Mouse (Mus musculus) embryo, embryonic 10.5 days (tissue): ENCODE results near the gene Dnm2.

Experiments
- DNase-seq: peaks from one replicate; pipeline ENCODE4 v3.0.0-alpha.2; 2015; ENCODE audit warnings: low spot score

The Dnm2 gene

GRCm38 (mm10) chr9:21424631-21425555 is at the start of gene Dnm2:
Gene Dnm2, plus strand, starts transcription at chr9:21424908.
- peak; percentile 100 for DNase-seq

DNA sequence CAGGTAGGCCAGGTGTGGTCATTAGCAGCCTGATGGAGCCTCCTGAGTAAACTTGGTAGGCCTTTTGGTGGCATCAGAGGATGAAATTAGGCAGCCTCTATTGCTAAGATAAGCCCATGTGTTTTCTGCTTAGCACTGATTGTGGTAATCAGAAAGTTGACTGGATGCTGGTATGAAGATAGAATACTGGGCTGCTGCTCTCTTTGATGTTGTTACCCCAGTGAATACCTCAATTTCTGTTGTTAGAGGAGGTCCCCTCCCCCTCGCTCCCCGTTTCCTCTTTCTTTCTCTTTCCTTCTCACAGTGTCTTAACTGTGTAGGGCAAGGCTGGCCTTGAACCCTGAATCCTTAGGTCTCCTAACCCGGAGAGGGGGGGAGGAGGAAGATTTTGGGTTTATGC is 45.5 kb upstream of the Dnm2 start:
- DNase-seq, result no peak

DNA sequence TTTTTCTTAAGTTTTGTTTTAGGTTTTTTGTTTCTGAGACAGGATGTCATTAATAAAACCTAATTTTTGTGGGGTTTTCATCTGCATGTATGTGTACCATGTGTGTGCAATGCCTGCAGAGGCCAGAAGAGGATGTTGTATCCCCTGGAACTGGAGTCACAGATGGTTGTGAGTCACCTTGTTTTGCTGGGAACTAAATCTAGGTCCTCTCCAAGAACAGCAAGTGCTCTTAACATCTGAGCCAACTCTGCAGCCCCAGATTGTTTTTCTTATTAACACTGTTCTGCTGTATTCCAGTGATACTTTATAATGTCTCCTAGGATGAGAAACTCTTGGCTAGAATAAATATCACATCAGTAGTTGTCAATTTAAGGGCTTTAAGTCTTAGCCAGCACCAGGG is 43.8 kb upstream of the Dnm2 start:
- no peak for DNase-seq

- no peak for DNase-seq
Measured at GRCm38 (mm10) chr9:21383966-21384365, 40.7 kb upstream of the Dnm2 start.

DNA sequence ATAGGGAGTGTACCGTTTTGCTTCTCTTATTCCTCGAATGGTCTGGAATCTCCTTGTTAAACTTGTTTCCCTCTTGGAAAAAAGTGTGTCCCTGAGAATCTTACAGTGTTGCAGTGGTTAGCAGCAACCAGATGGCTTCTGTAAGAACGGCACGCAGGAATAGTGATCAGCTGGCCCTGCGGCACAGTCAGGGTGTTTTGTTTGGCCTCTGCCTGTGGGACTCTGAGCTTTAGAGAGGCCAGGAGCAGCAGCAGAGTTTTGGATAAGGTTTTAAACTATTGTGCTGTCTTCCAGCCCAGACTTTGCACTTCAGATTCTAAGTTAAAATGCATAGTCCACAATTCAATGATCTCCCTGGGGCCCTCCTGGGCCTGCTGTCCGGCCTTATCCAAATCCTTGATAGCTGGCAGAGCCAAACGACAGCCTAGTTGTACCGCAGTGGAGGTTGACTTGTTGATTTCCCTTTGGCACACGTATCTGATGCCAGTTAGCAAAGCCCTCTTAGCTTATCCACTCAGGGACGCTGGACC is 32.0 kb upstream of the Dnm2 start:
- DNase-seq, result no peak

- no peak for DNase-seq
Measured at GRCm38 (mm10) chr9:21395692-21396091, 29.0 kb upstream of the Dnm2 start.

GRCm38 (mm10) chr9:21397170-21397569 is 27.5 kb upstream of the Dnm2 start:
- DNase-seq, result no peak

- DNase-seq, result no peak
Measured at GRCm38 (mm10) chr9:21401042-21401441, 23.7 kb upstream of the Dnm2 start.

- DNase-seq, result no peak
Measured at GRCm38 (mm10) chr9:21402764-21403253, 21.9 kb upstream of the Dnm2 start.

DNA sequence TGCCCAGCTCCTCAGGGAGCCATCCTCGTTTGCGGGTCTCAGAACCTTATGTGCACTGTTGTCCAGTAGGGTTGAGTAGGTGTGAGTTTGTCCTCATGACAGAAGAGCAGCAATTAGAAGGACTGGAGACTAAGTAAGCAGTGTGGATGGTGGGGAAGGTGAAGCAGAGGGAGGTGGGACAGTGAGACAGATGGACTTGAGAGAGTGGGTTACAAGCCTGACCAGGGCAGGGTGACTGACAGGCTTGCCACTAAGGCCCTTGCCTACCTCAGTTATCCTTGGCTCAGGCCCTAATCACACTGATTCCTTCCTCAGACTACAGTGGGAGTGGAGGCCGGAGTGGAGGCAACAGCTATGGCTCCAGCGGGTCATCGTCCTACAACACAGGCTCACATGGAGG is 21.0 kb upstream of the Dnm2 start:
- DNase-seq, result no peak

- DNase-seq, result no peak
Measured at GRCm38 (mm10) chr9:21405525-21405924, 19.2 kb upstream of the Dnm2 start.

- peak; percentile 41 for DNase-seq
Measured at GRCm38 (mm10) chr9:21407951-21408350, 16.8 kb upstream of the Dnm2 start.

GRCm38 (mm10) chr9:21408624-21409023 is 16.1 kb upstream of the Dnm2 start:
- DNase-seq, result no peak

DNA sequence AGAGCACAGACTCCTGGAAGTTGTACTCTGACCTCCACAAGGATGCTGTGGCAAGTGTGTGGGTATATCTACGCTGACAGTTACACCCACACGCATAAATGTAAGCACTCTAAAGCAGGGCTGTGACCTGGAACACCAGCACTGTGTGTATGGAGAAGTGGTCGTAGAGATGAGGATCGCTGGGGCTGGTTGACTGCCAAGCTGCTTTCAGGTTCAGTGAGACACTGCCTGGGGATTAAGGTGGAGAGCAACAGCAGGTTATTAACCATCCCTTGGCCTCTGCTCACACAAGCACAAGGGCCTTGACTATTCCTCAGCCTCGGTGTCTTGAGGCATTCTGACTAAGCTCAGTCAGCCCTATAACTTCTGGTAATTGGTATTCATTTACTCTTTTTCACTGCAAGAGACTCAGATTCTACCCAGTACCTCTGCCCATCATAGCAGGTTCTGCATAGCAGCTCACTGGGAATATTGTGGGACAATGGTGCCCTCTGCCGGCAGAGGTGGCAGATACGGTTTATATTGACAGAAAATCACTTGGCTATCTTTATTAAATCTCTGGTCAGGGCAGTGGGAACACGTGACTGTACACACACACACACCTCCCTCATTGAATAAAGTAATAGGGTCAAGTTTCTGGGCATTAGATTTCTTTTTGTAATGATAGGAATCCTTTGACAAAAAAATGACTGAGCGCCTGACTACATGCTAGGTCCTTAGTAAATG is 15.0 kb upstream of the Dnm2 start:
- peak; percentile 89 for DNase-seq

DNA sequence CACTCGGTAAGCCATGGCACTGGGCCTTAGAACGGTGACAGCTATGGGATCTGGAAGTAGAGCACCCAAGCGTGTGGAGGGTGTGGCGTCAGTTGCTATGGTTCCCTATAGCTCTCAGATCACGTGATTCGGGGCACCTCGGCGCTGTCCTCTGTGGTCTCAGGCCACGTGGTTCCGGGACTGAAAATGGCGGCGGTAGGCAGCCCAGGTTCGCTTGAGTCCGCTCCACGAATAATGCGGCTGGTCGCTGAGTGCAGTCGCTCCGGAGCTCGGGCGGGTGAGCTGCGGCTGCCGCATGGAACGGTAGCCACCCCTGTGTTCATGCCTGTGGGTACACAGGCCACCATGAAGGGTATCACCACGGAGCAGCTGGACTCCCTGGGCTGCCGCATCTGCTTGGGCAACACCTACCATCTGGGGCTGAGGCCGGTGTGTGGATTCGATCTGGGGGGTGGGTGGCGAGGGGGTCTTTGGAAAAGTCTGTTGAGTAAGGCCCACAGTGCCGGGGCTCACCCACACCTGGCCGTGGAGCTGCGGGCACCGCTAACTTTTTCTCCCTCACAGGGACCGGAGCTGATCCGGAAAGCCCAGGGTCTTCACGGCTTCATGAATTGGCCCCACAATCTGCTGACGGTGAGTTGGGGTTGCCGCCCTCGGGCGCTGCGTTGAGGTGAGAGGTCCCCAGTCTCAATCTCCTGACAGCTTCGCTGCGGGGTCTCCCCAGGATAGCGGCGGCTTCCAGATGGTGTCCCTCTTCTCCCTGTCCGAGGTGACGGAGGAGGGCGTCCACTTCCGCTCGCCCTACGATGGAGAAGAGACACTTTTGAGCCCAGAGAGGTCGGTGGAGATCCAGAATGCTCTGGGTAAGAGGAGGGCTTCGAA is 12.8 kb upstream of the Dnm2 start, which contains the start of gene Qtrt1:
Qtrt1 (plus strand) TSS at position 169 of the 882 bp plus-strand sequence.
- peak; percentile 95 for DNase-seq

DNA sequence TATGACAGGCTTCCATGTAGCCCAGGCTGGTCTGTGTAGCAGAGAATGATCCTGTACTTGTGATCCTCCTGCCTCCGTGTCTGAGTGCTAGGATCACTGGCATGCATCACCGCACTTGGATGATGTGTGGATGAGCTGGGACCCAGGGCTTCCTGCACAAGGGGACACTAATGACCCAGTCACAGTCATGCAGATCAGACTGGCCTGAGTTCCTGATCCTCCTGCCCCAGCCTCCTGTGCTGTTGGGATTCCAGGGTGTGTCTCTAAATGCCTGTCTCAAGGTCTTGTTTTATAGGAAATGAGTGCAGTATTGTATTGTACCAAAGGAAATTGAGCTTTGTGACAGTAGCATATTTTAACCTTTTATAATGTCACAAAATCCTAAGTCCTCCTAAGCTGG is 6.8 kb upstream of the Dnm2 start:
- DNase-seq, result no peak

GRCm38 (mm10) chr9:21419646-21420045 is 5.1 kb upstream of the Dnm2 start:
- DNase-seq, result no peak

DNA sequence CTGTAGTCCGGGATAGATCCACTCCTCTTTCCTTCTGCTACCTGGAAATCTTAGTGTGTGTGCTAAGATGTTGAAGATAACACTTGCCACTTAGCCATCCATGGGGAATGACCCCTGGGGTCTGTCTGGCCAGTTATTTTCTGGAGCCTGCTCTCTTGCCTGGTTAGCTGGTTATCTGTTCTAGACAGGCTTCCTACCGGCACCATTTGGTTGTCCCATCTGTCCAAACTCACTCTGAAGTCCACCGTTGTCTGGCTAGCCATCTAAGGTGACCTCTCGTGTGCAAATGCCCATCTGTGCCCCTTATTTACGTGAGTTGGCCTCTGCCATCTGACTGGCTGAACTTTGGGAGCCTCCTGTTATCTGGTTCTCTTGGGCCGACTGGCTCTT is 843 bp downstream of the Dnm2 start:
- no peak for DNase-seq

GRCm38 (mm10) chr9:21426013-21426412 is 1.3 kb downstream of the Dnm2 start:
- DNase-seq, result no peak

DNA sequence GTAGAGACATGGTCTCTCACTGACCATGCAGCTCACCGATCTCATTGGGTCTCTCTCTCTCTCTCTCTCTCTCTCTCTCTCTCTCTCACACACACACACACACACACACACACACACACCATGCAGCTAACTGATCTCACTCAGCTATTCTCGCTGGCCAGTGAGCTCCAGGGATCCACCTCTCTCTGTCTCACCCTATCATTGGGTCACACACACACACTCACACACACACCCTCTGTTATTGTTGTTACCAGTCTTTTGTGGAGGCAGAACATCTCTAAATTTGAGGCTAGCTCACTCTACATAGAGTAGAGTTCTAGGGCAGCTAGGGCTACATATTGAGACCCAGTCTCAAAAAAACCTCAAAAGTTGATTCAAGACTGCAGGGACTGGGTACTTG is 1.8 kb downstream of the Dnm2 start:
- DNase-seq, result no peak

- DNase-seq, result no peak
Measured at GRCm38 (mm10) chr9:21427773-21428172, 3.1 kb downstream of the Dnm2 start.

- DNase-seq, result no peak
Measured at GRCm38 (mm10) chr9:21428178-21428577, 3.5 kb downstream of the Dnm2 start.
